Mouse (Mus musculus): ENCODE measurements around the gene Xrcc6. TPM values are rescaled to one million over a fixed set of nuclear protein-coding genes. Genes with fewer than 3 reads are reported as not detected.

Xrcc6 gene
- polyA plus RNA-seq (2014; fragmentation: Nextera tagmentation; extraction: Ambion mirVana), result 91.0 and 105 TPM in 2 replicates

DNA sequence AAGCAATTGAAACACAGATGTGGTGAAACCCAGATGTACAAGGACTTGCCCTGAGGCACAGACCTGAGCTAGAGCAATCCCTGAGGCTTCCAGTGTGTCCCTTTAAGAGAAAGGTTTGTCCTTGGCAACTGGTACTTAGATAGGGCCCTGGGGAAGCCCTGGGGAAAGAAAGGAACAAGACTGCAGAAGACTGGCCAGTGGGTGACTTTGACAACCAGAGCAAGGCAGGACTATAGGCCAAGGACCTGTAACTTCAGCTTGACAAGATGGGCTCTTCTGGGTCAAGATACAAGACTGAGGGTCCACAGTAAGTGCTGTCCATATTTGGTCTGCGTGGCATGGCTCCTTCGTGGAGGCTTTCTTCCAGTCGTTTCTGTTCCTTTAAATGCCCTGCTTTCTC lies at the start of gene Xrcc6:
Xrcc6 (plus strand) TSS at position 190 of the 400 bp plus-strand sequence.
- Histone ChIP-seq H3K27me3 (ENCODE audit: control insufficient read depth, insufficient read depth, low read length) (no peaks in the 10 kb centered on the region), H3K9me3 (ENCODE audit: control insufficient read depth, low read length) (no peaks in the 10 kb centered on the region), H3K27ac (replicated peaks; ENCODE audit: low read depth, low read length) (no peak within 1 kb of the TSS), H3K4me3 (ENCODE audit: low read depth, low read length) (no peak within 1 kb of the TSS), H3K4me1 (ENCODE audit: control insufficient read depth, insufficient read depth, low read length) (no peaks in the 10 kb centered on the region), H3K4me2 (ENCODE audit: low read depth, severe bottlenecking) (no peak within 1 kb of the TSS), H3K36me3 (ENCODE audit: control insufficient read depth, insufficient read depth, low read length) (no peaks in the 10 kb centered on the region), H3K9ac (ENCODE audit: low read length) (no peak within 1 kb of the TSS)
- ATAC-seq (ENCODE audit: insufficient number of reproducible peaks, low FRiP score, low TSS enrichment, low read depth) (no peak), DNase-seq (ENCODE audit: low spot score) (no peak)
- 77% methylated on average over 3 of the region's 3 CpGs for WGBS

DNA sequence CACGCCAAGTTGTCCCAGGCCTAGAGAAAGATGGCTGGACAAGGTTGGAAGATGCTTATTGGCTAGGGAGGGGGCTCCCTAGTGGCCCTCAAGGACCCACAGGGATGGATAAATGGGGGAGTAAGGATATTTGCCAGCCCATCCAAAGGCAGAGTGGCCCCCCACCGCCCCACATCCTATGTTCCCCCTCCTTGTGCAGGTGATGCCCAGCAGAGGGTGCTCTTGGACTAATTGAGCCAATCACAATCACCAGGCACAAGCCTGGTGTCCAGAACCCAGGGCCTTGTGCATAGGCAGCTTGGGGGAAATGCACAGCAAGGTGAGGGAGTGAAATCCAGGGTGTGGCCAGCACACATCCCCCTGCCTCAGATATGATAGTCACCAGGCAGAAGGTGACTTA lies 49.4 kb upstream of the Xrcc6 start:
- Histone ChIP-seq H3K9ac (ENCODE audit: low read length) (no peak overlapping the region), H3K4me2 (ENCODE audit: low read depth, severe bottlenecking) (no peak overlapping the region; the same call in 1 of the 2 replicates), H3K27ac (replicated peaks; ENCODE audit: low read depth, low read length) (no peak overlapping the region), H3K4me3 (ENCODE audit: low read depth, low read length) (no peak overlapping the region), H3K36me3 (ENCODE audit: control insufficient read depth, insufficient read depth, low read length) (no peaks in the 10 kb centered on the region), H3K27me3 (ENCODE audit: control insufficient read depth, insufficient read depth, low read length) (no peaks in the 10 kb centered on the region), H3K4me1 (ENCODE audit: control insufficient read depth, insufficient read depth, low read length) (peaks cover 23% of the 10 kb centered on the region), H3K9me3 (ENCODE audit: control insufficient read depth, low read length) (no peaks in the 10 kb centered on the region)
- DNase-seq (ENCODE audit: low spot score), result peak; percentile 72
- no peak for ATAC-seq (ENCODE audit: insufficient number of reproducible peaks, low FRiP score, low TSS enrichment, low read depth)
- WGBS, result 32% methylated on average over 2 of the region's 2 CpGs

DNA sequence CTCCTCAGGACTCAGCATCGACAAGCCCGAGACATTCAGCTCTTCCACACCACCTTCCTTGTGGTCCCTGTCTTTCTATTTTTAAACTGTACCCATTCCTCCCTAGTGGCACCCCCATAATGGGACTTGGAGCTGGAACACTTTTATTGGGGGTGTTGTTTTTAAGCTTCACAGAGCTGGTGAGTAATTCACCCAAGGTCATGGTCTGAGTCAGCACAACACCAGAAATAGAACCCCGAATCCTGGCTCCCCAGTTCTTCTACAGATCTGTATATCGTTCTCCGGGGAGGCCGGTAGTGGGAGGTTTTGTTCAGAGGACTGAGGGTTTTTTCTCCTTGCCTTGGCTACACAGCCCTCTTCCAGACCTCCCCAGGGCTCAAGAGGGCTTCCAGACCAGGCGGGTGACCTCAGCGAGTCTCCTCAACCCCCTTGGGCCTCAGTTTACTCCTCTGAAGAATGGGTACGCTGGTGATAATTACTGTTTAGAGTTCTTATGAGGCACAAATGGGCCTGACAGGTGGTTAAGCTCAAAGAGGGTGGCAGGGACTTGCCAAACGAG lies 48.4 kb upstream of the Xrcc6 start:
- Histone ChIP-seq H3K36me3 (ENCODE audit: control insufficient read depth, insufficient read depth, low read length) (no peaks in the 10 kb centered on the region), H3K4me3 (ENCODE audit: low read depth, low read length) (no peak overlapping the region), H3K27ac (replicated peaks; ENCODE audit: low read depth, low read length) (no peak overlapping the region), H3K9me3 (ENCODE audit: control insufficient read depth, low read length) (no peaks in the 10 kb centered on the region), H3K27me3 (ENCODE audit: control insufficient read depth, insufficient read depth, low read length) (no peaks in the 10 kb centered on the region), H3K4me1 (ENCODE audit: control insufficient read depth, insufficient read depth, low read length) (peaks cover 26% of the 10 kb centered on the region), H3K9ac (ENCODE audit: low read length) (no peak overlapping the region), H3K4me2 (ENCODE audit: low read depth, severe bottlenecking) (no peak overlapping the region)
- WGBS, result 84% methylated on average over 10 of the region's 10 CpGs
- ATAC-seq (ENCODE audit: insufficient number of reproducible peaks, low FRiP score, low TSS enrichment, low read depth), result no peak
- DNase-seq (ENCODE audit: low spot score), result no peak

DNA sequence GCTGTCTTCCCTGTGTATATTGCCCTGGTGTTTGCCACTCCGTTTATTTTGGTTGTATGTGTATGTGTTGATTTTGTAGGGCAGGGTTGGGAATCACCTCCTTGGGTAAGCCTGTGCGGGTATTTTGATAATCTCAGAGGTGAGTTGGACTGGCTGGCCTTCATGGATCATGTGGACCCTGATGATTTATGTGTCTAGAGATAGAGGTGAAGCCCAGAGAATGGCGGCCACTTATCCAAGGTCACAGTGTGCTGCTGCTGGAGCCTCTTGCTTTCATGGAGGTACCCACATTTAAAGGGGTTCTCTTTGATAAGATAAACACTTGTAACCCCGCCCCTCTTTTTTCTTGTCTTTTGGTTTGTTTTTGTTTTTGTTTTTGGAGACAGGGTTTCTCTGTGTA lies 47.9 kb upstream of the Xrcc6 start:
- no peaks in the 10 kb centered on the region for H3K9me3 ChIP-seq (ENCODE audit: control insufficient read depth, low read length)
- no peak overlapping the region for H3K9ac ChIP-seq (ENCODE audit: low read length)
- no peaks in the 10 kb centered on the region for H3K27me3 ChIP-seq (ENCODE audit: control insufficient read depth, insufficient read depth, low read length)
- H3K27ac ChIP-seq (replicated peaks; ENCODE audit: low read depth, low read length), result no peak overlapping the region
- peaks cover 26% of the 10 kb centered on the region for H3K4me1 ChIP-seq (ENCODE audit: control insufficient read depth, insufficient read depth, low read length)
- no peak for DNase-seq (ENCODE audit: low spot score)
- H3K36me3 ChIP-seq (ENCODE audit: control insufficient read depth, insufficient read depth, low read length), result no peaks in the 10 kb centered on the region
- no peak for ATAC-seq (ENCODE audit: insufficient number of reproducible peaks, low FRiP score, low TSS enrichment, low read depth)
- no peak overlapping the region for H3K4me2 ChIP-seq (ENCODE audit: low read depth, severe bottlenecking)
- 90% methylated on average over 4 of the region's 4 CpGs for WGBS
- H3K4me3 ChIP-seq (ENCODE audit: low read depth, low read length), result no peak overlapping the region

DNA sequence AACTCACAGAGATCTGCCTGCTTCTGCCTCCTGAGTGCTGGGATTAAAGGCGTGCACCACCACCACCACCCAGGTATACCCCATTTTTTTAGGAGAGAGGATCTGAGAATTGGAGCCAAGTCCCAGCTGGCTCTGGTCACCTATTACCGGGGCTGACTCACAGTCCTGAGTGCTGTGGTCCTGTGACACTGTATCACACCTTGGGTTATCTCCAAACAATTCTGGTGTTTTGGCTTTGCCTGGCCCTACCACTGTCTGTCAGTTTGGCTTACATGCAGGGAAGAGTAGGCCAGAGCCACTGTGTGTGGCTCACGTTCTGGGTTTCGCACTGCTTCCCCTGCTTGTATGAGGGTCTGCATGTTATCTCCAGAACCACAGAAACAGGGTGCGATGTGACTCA lies 47.4 kb upstream of the Xrcc6 start:
- Histone ChIP-seq H3K27ac (replicated peaks; ENCODE audit: low read depth, low read length) (no peak overlapping the region), H3K27me3 (ENCODE audit: control insufficient read depth, insufficient read depth, low read length) (no peaks in the 10 kb centered on the region), H3K36me3 (ENCODE audit: control insufficient read depth, insufficient read depth, low read length) (no peaks in the 10 kb centered on the region), H3K4me1 (ENCODE audit: control insufficient read depth, insufficient read depth, low read length) (peaks cover 26% of the 10 kb centered on the region), H3K4me3 (ENCODE audit: low read depth, low read length) (no peak overlapping the region), H3K9me3 (ENCODE audit: control insufficient read depth, low read length) (no peaks in the 10 kb centered on the region), H3K9ac (ENCODE audit: low read length) (no peak overlapping the region), H3K4me2 (ENCODE audit: low read depth, severe bottlenecking) (no peak overlapping the region)
- 87% methylated on average over 5 of the region's 5 CpGs for WGBS
- DNase-seq (ENCODE audit: low spot score) (no peak), ATAC-seq (ENCODE audit: insufficient number of reproducible peaks, low FRiP score, low TSS enrichment, low read depth) (no peak)

DNA sequence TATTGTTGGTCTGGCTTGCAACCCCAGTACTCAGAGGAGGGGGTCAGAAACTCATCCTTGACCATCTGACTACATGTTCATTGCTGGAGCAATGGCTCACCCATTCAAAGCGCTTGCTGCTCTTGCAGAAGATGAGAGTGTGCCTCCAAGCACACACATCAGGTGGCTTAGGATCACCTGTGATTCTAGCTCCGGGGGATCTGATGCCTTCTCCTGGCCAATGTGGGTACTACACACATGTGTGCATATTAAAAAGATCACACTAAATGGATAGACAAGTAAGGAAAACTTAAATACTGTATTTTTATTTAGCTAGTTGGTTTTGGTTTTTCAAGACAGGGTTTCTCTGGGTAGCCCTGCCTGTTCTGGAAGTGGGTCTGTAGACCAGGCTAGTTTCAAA lies 46.6 kb upstream of the Xrcc6 start:
- Histone ChIP-seq H3K27me3 (ENCODE audit: control insufficient read depth, insufficient read depth, low read length) (no peaks in the 10 kb centered on the region), H3K4me1 (ENCODE audit: control insufficient read depth, insufficient read depth, low read length) (peaks cover 26% of the 10 kb centered on the region), H3K9me3 (ENCODE audit: control insufficient read depth, low read length) (no peaks in the 10 kb centered on the region), H3K4me3 (ENCODE audit: low read depth, low read length) (no peak overlapping the region), H3K27ac (replicated peaks; ENCODE audit: low read depth, low read length) (no peak overlapping the region), H3K9ac (ENCODE audit: low read length) (no peak overlapping the region), H3K4me2 (ENCODE audit: low read depth, severe bottlenecking) (no peak overlapping the region), H3K36me3 (ENCODE audit: control insufficient read depth, insufficient read depth, low read length) (no peaks in the 10 kb centered on the region)
- ATAC-seq (ENCODE audit: insufficient number of reproducible peaks, low FRiP score, low TSS enrichment, low read depth) (no peak), DNase-seq (ENCODE audit: low spot score) (no peak)
- 90% methylated on average over 2 of the region's 2 CpGs for WGBS

DNA sequence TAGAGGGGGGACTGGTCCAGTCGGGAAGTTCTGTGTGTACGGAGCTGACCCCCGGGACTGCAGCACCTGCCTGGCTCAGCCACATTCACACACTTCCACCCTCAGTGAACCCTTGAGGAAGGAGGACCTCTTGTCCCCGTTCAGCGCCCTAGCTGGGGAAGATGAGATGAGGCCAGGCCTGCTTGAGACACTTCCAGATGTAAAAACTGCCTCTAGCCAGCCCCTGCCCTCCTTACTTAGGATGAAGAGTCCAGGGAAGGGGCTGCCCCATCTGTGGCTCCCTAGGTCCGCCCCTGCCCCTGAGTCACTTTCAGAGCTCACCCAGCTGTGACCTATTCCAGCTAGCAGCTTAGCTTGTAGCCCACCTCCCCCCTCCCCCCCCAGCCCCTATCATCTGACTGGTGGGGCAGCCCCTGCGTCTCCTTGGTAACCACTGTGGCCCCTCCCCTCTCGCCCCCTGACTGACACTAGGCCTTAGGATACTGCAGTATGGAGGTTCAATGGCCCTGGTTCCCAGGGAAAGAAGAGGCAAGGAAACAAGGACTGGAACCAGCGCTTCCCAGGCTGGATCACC lies 44.4 kb upstream of the Xrcc6 start:
- Histone ChIP-seq H3K9ac (ENCODE audit: low read length) (no peak overlapping the region), H3K27me3 (ENCODE audit: control insufficient read depth, insufficient read depth, low read length) (no peaks in the 10 kb centered on the region), H3K9me3 (ENCODE audit: control insufficient read depth, low read length) (no peaks in the 10 kb centered on the region), H3K4me2 (ENCODE audit: low read depth, severe bottlenecking) (no peak overlapping the region), H3K4me1 (ENCODE audit: control insufficient read depth, insufficient read depth, low read length) (0 out of 2 replicates have a peak, but pooled peaks cover 7% of the 10 kb centered on the region), H3K27ac (replicated peaks; ENCODE audit: low read depth, low read length) (no peak overlapping the region), H3K4me3 (ENCODE audit: low read depth, low read length) (no peak overlapping the region), H3K36me3 (ENCODE audit: control insufficient read depth, insufficient read depth, low read length) (no peaks in the 10 kb centered on the region)
- peak; percentile 61 for DNase-seq (ENCODE audit: low spot score)
- peak; percentile 41; the same call in 1 of the 2 replicates for ATAC-seq (ENCODE audit: insufficient number of reproducible peaks, low FRiP score, low TSS enrichment, low read depth)
- WGBS, result 14% methylated on average over 8 of the region's 9 CpGs

DNA sequence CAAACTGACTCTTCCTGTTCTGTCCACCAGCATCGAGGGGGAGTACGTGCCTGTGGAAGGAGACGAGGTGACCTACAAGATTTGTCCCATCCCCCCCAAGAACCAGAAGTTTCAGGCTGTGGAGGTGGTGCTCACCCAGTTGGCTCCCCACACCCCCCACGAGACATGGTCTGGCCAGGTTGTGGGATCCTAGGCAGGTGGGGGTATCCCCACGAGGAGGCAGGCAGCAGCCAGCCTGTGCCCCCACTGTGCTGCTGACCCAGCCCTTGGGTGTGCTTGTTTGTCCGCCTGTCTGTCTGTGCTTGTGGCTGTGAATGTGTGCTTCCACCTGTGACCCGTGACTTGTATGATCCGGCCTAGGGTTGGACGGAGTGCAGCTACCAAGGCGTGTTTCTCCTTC lies 38.6 kb upstream of the Xrcc6 start:
- 89% methylated on average over 10 of the region's 10 CpGs for whole genome bisulfite sequencing
- no peak for ATAC-seq (ENCODE audit: insufficient number of reproducible peaks, low FRiP score, low TSS enrichment, low read depth)
- no peaks in the 10 kb centered on the region for H3K27me3 ChIP-seq (ENCODE audit: control insufficient read depth, insufficient read depth, low read length)

More for the DNA sequence above, 38.6 kb upstream of the Xrcc6 start:
- H3K4me2 ChIP-seq (ENCODE audit: low read depth, severe bottlenecking), result no peak overlapping the region
- no peaks in the 10 kb centered on the region for H3K9me3 ChIP-seq (ENCODE audit: control insufficient read depth, low read length)
- no peak overlapping the region for H3K4me3 ChIP-seq (ENCODE audit: low read depth, low read length)
- H3K27ac ChIP-seq (replicated peaks; ENCODE audit: low read depth, low read length), result no peak overlapping the region
- no peaks in the 10 kb centered on the region for H3K36me3 ChIP-seq (ENCODE audit: control insufficient read depth, insufficient read depth, low read length)
- H3K4me1 ChIP-seq (ENCODE audit: control insufficient read depth, insufficient read depth, low read length), result no peaks in the 10 kb centered on the region
- no peak overlapping the region for H3K9ac ChIP-seq (ENCODE audit: low read length)
- no peak for DNase-seq (ENCODE audit: low spot score)

Measured in limb, embryonic 11.5 days (tissue).